Mouse (Mus musculus): Measurements from ENCODE around the gene Telo2.

The Telo2 gene

DNA sequence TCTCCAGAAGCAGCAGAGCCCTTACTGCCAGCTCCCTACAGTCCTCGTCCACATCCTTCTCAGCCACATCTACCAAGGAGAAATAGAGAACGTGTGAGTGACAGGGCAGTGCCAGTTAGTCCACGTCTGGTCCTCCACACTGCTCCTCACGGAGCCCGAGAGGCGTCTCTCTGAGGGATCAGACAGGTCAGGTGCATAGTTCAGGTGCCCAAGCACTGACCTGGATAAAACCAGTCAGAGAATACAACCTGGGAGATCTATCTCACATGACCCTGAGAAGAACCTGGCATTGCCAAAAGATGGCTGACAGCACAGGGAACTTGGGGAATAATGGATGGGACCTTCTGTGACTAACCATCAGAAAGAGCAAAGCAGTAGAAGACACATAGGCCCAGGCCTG lies 15.7 kb downstream of the Telo2 start:
- DNase-seq = peak in 1 of 2 experiments; percentile 78

DNA sequence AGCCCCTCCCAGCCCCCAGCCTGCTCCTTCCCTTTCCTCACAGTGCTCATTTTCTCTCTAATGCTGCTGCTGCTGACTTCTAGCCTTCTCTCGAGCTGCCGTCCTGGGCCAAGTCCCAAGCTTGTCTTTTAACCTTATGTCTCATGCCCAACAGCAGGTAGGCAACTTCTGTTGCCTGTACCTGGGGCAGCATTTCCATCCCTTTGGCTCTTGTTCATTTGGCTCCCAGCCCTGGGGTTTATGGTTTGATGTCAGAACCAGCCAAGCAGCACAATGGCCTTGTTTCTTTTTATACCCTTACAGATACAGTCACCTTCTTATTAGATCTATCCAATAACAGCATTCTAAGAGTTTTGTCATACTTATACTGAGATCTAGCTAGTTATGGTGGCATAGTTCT lies 19.5 kb downstream of the Telo2 start:
- peak; percentile 79 to 82 for DNase-seq

DNA sequence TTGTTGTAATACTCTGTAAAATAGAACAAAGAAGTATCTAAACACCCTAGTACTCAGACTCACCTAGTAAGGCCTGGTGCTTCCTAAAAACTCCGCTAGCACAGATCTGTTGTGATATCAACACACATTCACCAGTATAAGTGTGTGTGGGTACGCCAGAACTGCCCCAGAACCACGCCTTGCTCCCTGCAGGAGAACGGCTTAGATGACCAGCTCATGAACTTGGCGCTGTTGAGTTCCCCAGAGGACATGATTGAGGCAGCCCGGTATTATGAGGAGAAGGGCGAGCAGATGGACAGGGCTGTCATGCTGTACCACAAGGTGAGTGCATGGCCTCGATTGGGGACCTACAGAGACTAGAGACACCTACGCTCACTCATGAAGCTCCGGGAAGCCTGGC lies 25.3 kb downstream of the Telo2 start:
- DNase-seq = no peak

DNA sequence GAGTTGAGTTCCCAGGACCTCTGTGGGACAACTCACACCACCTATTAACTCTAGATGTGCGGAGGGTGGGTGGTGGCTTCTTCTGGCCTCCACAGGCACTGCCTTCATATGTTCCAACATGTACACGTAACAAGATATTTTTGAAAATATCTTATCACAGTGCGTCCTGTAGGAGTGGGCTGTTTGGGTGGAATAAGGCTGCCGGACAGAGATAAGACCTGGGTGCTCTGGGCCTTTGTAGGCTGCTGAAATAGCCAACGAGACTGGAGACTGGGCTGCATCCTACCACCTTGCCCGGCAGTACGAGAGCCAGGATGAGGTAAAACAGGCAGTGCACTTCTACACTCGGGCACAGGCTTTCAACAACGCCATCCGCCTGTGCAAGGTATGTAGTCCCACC lies 26.6 kb downstream of the Telo2 start:
- no peak for DNase-seq

- no peak for DNase-seq
These were observed 29.0 kb downstream of the Telo2 start for GRCm38 (mm10) chr17:25086724-25087123.

DNA sequence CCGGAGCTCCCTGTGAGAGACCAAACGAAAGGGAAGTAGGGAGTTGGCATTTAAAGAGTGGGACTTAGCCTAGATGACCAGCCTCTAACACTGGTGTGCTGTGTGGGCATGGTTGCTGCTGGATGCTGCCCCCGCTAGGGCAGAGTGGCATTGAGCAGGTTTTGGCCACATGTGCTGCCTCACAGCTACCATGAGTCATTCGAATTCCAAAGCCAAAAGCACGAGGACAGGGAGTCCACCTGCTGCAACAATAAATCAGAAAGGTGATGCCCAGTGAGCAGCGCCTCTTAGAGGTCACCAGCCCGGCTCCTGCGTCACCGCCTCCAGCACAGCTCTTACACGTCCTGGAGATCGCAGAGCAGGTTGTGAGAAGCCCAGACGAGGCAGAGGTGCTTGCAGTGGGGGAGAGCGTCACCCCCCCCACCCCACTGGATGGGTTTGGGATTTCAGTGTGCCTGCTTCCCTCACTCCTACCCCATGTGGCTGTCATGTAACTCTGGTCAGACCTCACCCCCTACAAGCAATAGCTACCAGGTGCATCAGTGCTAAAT lies 30.9 kb downstream of the Telo2 start:
- DNase-seq = no peak

- DNase-seq = peak; percentile 68 to 84
These were observed 32.3 kb downstream of the Telo2 start, which contains the start of gene Tmem204 for GRCm38 (mm10) chr17:25083444-25083931. TSS of gene Tmem204 (minus strand) at chr17:25083591.

- DNase-seq = no peak
These were observed 32.9 kb downstream of the Telo2 start for GRCm38 (mm10) chr17:25082887-25083286.

- peak; percentile 67 to 80 for DNase-seq
These were observed 33.5 kb downstream of the Telo2 start for GRCm38 (mm10) chr17:25082081-25082847.

DNA sequence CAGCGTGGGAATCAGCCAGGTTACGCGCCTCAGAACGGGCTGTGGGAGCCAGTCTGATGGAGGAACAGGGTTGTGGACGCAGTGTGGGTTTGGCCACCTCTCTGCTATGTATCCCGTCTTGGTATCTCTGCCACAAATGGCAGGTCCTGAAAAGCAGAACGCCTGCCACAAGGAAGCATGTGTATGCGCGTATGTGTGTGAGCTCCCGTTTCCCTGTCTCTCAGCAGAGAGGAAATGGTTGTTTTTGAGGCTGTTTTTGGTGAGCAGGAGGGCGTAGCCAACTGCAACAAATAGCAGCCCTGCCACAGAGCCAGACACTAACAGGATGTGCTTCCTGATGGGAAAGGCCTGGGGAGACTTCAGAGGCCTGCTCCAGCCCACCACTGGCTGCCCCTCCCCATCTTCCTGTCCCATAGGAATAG lies 34.8 kb downstream of the Telo2 start:
- peak; percentile 77 to 92 for DNase-seq

DNA sequence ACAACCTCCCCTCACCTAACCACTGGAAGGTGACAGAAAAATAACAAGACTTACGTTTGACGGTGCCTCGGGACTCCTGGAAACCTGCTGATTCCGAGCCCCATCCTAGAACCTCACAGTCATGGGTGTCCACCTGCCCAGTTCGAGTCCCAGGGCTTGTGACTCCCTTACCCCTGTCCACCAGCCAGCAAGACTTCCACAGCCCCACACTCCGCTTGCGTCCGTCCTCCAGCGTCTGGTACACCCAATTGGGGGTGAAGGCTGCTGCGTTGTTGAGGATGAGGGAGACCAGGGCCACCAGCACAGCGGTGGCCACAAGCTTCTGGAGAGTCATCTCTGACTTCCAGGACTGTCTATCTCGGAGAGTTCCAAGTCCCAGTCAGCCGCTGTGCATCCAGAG lies 35.6 kb downstream of the Telo2 start:
- DNase-seq = no peak

- peak; percentile 90 to 92 for DNase-seq
These were observed 37.9 kb downstream of the Telo2 start for GRCm38 (mm10) chr17:25077771-25078372.

DNA sequence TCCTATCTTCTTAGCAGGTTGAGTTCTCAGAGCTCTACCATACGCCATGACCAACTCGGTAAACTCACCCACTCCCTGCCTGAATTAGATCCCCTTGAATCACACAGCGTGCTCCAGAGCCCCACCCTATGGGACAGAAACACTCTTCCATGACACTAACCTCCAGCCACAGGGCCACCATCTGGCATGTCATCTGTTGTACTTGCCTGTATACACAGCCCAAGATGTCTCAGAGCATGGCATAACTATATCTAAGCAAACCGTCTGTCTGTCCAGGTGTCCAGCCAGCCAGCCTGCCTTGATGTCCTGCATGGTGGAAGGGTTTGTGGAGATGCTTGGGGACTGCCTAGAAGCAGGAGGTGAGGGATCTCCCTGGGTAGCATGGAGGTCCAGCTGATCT lies 38.9 kb downstream of the Telo2 start:
- no peak for DNase-seq

GRCm38 (mm10) chr17:25068690-25069089 lies 47.1 kb downstream of the Telo2 start:
- DNase-seq = peak; percentile 32 to 55

DNA sequence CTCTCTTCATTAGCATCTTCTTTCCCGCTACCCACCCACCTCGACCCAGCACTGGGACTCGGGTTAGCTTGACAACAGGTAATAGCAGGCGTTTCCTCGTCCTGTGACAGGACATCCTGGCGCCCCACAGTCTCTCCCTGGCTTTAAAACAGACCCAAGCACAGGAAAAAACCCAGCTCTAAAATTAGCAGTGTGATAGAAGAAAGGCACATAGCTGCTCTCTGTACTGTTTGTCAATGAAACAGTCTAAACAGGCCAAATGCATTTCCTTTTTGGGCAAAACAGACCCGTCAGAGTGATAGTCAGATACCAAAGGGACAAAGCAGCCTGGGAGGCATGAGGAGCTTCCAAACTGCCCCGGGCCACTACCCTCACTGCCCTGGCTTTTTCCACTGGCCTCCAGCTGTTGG lies 48.3 kb downstream of the Telo2 start:
- DNase-seq = peak; percentile 68 to 85

DNA sequence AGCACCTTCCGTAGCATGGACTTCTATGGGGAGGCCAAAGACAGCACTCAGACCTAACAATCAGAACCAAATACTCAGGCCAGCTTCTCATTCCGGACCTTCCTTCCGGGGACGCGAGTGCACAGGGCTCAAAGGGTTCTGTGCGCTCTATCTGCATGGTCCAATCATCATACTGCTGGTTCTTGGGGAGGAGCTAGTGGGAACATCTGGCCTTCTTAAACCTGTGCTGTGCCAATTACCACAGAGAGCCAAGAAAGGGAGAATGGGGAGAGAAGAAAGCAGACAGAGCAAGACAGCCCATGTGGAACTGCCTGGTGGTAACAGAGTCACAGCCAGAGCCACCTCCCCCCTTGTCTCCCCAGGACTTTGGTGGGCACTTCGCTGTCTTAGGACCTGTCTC lies 49.2 kb downstream of the Telo2 start:
- DNase-seq = no peak

- DNase-seq = peak in 1 of 2 experiments; percentile 40
These were observed 50.6 kb downstream of the Telo2 start for GRCm38 (mm10) chr17:25065189-25065588.

GRCm38 (mm10) chr17:25064351-25064750 lies 51.4 kb downstream of the Telo2 start:
- peak; percentile 75 to 87 for DNase-seq

DNA sequence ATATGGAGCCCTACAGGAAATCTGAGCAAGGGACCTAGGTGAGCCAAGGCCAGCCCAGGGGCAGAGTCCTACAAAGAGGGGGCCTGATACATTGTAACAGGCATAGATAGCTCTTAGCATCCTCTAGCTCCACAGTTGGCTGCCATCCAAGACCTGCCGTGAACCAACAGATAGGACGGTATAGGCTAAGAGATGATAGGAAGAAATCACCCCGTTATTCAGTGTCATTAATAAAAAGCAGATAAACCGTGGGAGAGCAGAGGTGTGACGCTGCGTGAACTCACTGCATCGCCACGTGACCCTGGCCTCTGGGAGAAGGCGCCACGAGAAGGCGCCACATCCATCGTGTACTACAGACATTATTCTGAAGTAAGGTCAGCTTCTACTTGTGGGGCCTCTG lies 51.9 kb downstream of the Telo2 start:
- peak; percentile 48 to 62 for DNase-seq

GRCm38 (mm10) chr17:25063261-25063660 lies 52.5 kb downstream of the Telo2 start:
- DNase-seq = no peak

GRCm38 (mm10) chr17:25057041-25057440 lies 58.7 kb downstream of the Telo2 start:
- no peak for DNase-seq

- no peak for DNase-seq
These were observed 62.5 kb downstream of the Telo2 start for GRCm38 (mm10) chr17:25053274-25053673.
